Mouse (Mus musculus) heart, embryonic 13.5 days (tissue): Measurements from ENCODE around the gene Txndc15. TPM values are rescaled to one million over a fixed set of nuclear protein-coding genes. Genes with fewer than 3 reads are reported as not detected.
"Not testable (repeated sequence)": the region's sequence is repeated elsewhere in the genome, so short reads cannot be mapped to it uniquely, and the experiment has no call there.

Source experiments
- ATAC-seq: fragments of 200-750 bp; cut with Nextera tagmentation; 2 replicates; pipeline ENCODE4 v1.8.0; 2017; ENCODE audit warnings: moderate TSS enrichment; ENCODE audit not compliant: insufficient number of reproducible peaks, low FRiP score, low TSS enrichment; ENCODE audit errors: extremely low read depth
- H3K27ac ChIP-seq: fragments of 300-500 bp; sonication (generic); replicated peaks from 2 replicates; pipeline ENCODE4 v1.5.1; 2015; ENCODE audit warnings: moderate library complexity, mild to moderate bottlenecking, inconsistent platforms
- H3K27me3 ChIP-seq: fragments of 300-500 bp; sonication (generic); replicated peaks from 2 replicates; pipeline ENCODE4 v1.6.1; 2015; ENCODE audit warnings: mild to moderate bottlenecking, inconsistent platforms
- H3K36me3 ChIP-seq: fragments of 300-500 bp; sonication (generic); 2 replicates; pipeline ENCODE4 v1.6.1; 2015; ENCODE audit warnings: mild to moderate bottlenecking, inconsistent platforms
- H3K4me1 ChIP-seq: fragments of 300-500 bp; sonication (generic); 2 replicates; pipeline ENCODE4 v1.6.1; 2015; ENCODE audit warnings: inconsistent platforms
- H3K4me2 ChIP-seq: fragments of 300-500 bp; sonication (generic); 2 replicates; pipeline ENCODE4 v1.6.1; 2015; ENCODE audit warnings: inconsistent platforms, mild to moderate bottlenecking, moderate library complexity
- H3K4me3 ChIP-seq: fragments of 300-500 bp; sonication (generic); 2 replicates; pipeline ENCODE4 v1.5.1; 2015; ENCODE audit warnings: moderate library complexity, mild to moderate bottlenecking, inconsistent platforms
- H3K9ac ChIP-seq: fragments of 300-500 bp; sonication (generic); 2 replicates; pipeline ENCODE4 v1.6.1; 2015; ENCODE audit warnings: inconsistent platforms, mild to moderate bottlenecking, moderate library complexity
- H3K9me3 ChIP-seq: fragments of 300-500 bp; sonication (generic); 2 replicates; pipeline ENCODE4 v1.6.1; 2016; ENCODE audit warnings: inconsistent platforms
- WGBS: fragments of 180-500 bp; shearing (Covaris S2); methylation state at CpG from one replicate; pipeline ENCODE4 v1.1.7; 2015; ENCODE audit warnings: mixed read lengths; 5-methylcytosine and 5-hydroxymethylcytosine counted together
- polyA plus RNA-seq: library from polyadenylated mRNA; unstranded; fragments of >200 nt; fragmentation: Nextera tagmentation; extraction: Ambion mirVana; gene quantifications from 2 replicates; pipeline ENCODE4 v1.2.1, GENCODE M21; 2015

The Txndc15 gene
- polyA plus RNA-seq, 1 experiment from 2014 or later: 57.1 TPM

DNA sequence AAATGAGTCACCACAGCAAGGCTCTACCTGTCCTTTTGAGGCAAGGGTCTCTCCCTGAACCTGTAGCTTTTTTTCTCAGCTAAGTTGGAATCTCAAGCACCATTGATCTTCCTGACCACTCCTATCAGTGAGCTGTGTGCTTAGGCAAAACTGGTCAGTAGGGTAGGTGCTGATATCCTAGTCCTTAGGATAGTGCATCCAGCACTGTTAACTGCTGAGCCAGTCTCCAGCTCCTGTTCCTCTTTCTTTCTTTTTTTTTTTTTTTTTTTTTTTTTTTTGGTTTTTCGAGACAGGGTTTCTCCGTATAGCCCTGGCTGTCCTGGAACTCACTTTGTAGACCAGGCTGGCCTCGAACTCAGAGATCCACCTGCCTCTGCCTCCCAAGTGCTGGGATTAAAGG, 18.5 kb upstream of the Txndc15 start:
- Histone ChIP-seq H3K4me1 (peaks cover 34% of the 10 kb centered on the region), H3K36me3 (peaks cover 29% of the 10 kb centered on the region)
- H3K27ac ChIP-seq, H3K4me2 ChIP-seq, H3K9me3 ChIP-seq, H3K27me3 ChIP-seq, H3K4me3 ChIP-seq, H3K9ac ChIP-seq, ATAC-seq: not testable (repeated sequence)
- 93% methylated on average over 1 of the region's 3 CpGs for WGBS

DNA sequence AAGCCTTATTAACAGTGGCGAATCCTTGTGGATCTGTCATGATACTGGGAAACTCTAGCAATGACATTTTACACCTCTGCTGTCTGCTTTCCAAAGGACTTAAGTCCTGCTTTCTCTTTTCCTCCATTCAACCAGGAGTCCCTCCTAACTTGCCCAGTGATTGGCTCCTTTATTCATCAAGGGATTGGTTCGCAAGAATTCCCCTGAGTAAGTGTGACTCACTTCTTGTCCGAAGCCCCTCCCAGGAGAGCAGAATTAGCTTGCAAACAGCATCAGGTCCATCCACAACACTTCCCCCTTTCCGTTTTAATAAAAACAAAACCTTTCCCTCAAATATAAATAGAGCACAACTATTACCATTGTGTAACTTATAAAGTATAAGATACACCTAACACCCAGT, 10.1 kb upstream of the Txndc15 start:
- Histone ChIP-seq H3K4me3 (no peak overlapping the region), H3K27ac (no peak overlapping the region), H3K9me3 (peaks cover 6% of the 10 kb centered on the region; the same call in 1 of the 2 replicates), H3K4me2 (no peak overlapping the region), H3K4me1 (peaks cover 5% of the 10 kb centered on the region; the same call in 1 of the 2 replicates), H3K36me3 (peaks cover 62% of the 10 kb centered on the region), H3K27me3 (no peaks in the 10 kb centered on the region), H3K9ac (no peak overlapping the region)
- WGBS: 88% methylated on average over 4 of the region's 4 CpGs
- ATAC-seq: no peak

DNA sequence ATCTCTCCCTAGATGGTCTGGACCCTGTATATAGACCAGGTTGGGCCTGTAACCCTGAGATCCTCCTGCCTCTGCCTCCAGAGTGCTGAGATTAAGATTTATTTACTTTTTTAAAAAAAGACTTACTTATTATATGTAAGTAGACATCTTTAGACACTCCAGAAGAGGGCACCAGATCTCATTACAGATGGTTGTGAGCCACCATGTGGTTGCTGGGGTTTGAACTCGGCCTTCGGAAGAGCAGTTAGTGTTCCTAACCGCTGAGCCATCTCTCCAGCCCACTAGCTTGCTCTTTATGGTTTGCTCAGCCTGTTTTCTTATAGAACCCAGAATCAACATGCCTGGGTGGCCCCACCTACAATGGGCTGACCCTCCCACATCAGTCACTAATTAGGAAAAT, 1.6 kb upstream of the Txndc15 start:
- WGBS: 84% methylated on average over 3 of the region's 3 CpGs
- no peak for ATAC-seq
- H3K4me1 ChIP-seq: peaks cover 17% of the 10 kb centered on the region
- no peak overlapping the region for H3K27ac ChIP-seq
- H3K9me3 ChIP-seq: no peaks in the 10 kb centered on the region
- no peak overlapping the region for H3K4me2 ChIP-seq
- H3K27me3 ChIP-seq: no peaks in the 10 kb centered on the region
- no peak overlapping the region for H3K9ac ChIP-seq
- peaks cover 5% of the 10 kb centered on the region for H3K36me3 ChIP-seq
- no peak overlapping the region for H3K4me3 ChIP-seq

DNA sequence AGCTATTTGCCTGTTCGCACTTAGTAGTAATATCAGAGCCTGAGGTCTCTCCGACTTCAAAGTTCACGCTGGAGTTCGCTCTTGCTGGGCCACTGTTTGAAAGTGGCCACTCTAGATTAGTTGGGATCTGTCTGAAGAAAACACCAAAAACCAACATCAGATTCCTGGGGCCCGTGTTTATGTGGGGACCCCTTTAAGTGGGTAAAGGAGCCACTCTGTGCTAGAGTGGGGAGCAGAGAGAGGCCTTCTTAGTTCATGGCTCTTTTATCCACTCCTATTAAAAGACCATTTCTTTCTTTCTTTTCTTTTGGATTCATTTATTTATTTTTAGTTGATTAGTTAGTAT, 690 bp downstream of the Txndc15 start:
- H3K27me3 ChIP-seq: no peaks in the 10 kb centered on the region
- ATAC-seq: no peak

GRCm38 (mm10) chr13:55715908-55716510, 1.6 kb downstream of the Txndc15 start:
- Histone ChIP-seq H3K9ac (peak overlapping the region; percentile 92), H3K4me1 (peaks cover 7% of the 10 kb centered on the region), H3K27ac (no peak overlapping the region), H3K4me2 (peak overlapping the region; percentile 76), H3K4me3 (0 out of 2 replicates have a peak overlapping the region, but pooled peaks have one; percentile 80), H3K27me3 (no peaks in the 10 kb centered on the region), H3K9me3 (no peaks in the 10 kb centered on the region), H3K36me3 (peaks cover 37% of the 10 kb centered on the region)
- WGBS: 85% methylated on average over 7 of the region's 7 CpGs
- no peak for ATAC-seq

More for the DNA sequence above, 690 bp downstream of the Txndc15 start:
- peak overlapping the region; percentile 92 for H3K9ac ChIP-seq
- H3K4me3 ChIP-seq: peak overlapping the region; percentile 80
- peak overlapping the region; percentile 83 for H3K27ac ChIP-seq
- peak overlapping the region; percentile 76 for H3K4me2 ChIP-seq
- peaks cover 28% of the 10 kb centered on the region for H3K36me3 ChIP-seq
- H3K9me3 ChIP-seq: no peaks in the 10 kb centered on the region
- H3K4me1 ChIP-seq: peaks cover 7% of the 10 kb centered on the region
- 7% methylated on average over 5 of the region's 5 CpGs for WGBS

GRCm38 (mm10) chr13:55721516-55721915, 7.1 kb downstream of the Txndc15 start:
- 0 out of 2 replicates have a peak, but pooled peaks cover 2% of the 10 kb centered on the region for H3K4me1 ChIP-seq
- peaks cover 82% of the 10 kb centered on the region for H3K36me3 ChIP-seq
- H3K4me2 ChIP-seq: no peak overlapping the region
- no peak overlapping the region for H3K4me3 ChIP-seq
- no peak overlapping the region for H3K27ac ChIP-seq
- no peak for ATAC-seq
- no peaks in the 10 kb centered on the region for H3K27me3 ChIP-seq
- 78% methylated on average over 8 of the region's 8 CpGs for WGBS
- no peaks in the 10 kb centered on the region for H3K9me3 ChIP-seq
- H3K9ac ChIP-seq: no peak overlapping the region

DNA sequence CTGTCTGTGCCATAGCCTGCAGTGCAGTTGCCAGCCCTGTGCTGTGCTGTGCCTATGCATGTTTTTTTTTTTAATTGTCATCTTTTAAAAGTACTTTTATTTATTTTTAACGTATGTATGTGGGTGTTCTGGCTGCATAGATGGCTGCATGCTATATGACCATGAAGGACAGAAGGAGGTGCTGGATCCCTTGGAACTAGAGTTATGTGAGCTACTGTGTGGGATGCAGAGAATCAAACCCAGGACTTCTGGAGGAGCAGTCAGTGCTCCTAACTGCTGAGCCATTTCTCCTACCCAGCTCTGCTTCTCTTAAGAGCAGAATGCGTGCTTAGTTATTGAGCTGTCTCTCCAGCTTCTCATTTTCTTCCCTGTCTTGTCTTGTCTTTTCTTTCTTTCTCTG, 7.5 kb downstream of the Txndc15 start:
- no peak for ATAC-seq
- no peak overlapping the region for H3K27ac ChIP-seq
- no peak overlapping the region for H3K4me3 ChIP-seq
- H3K4me1 ChIP-seq: 0 out of 2 replicates have a peak, but pooled peaks cover 3% of the 10 kb centered on the region
- H3K36me3 ChIP-seq: peaks cover 82% of the 10 kb centered on the region
- H3K9me3 ChIP-seq: no peaks in the 10 kb centered on the region
- H3K27me3 ChIP-seq: no peaks in the 10 kb centered on the region
- WGBS: 94% methylated on average over 2 of the region's 2 CpGs
- H3K9ac ChIP-seq: no peak overlapping the region
- no peak overlapping the region for H3K4me2 ChIP-seq

- Histone ChIP-seq H3K27ac (peak overlapping the region; percentile 93), H3K4me3 (peak overlapping the region; percentile 65), H3K27me3 (no peaks in the 10 kb centered on the region), H3K9me3 (no peaks in the 10 kb centered on the region), H3K4me2 (peak overlapping the region; percentile 81), H3K9ac (peak overlapping the region; percentile 80), H3K4me1 (0 out of 2 replicates have a peak, but pooled peaks cover 3% of the 10 kb centered on the region), H3K36me3 (peaks cover 39% of the 10 kb centered on the region)
- no peak for ATAC-seq
- 2% methylated on average over 4 of the region's 4 CpGs for WGBS
Observed at GRCm38 (mm10) chr13:55726598-55727119, 12.2 kb downstream of the Txndc15 start.

- ATAC-seq: peak; percentile 85
- Histone ChIP-seq H3K4me1 (0 out of 2 replicates have a peak, but pooled peaks cover 3% of the 10 kb centered on the region), H3K9me3 (no peaks in the 10 kb centered on the region), H3K27ac (peak within 1 kb of the TSS; percentile 93), H3K4me2 (peak within 1 kb of the TSS; percentile 81), H3K4me3 (peak within 1 kb of the TSS; percentile 65), H3K9ac (peak within 1 kb of the TSS; percentile 80), H3K27me3 (no peaks in the 10 kb centered on the region), H3K36me3 (peaks cover 34% of the 10 kb centered on the region)
- WGBS: 1% methylated on average over 72 of the region's 73 CpGs
Observed at GRCm38 (mm10) chr13:55727120-55727838, 12.8 kb downstream of the Txndc15 start, which contains the start of gene Pcbd2. TSS of gene Pcbd2 (plus strand) at chr13:55727368.

DNA sequence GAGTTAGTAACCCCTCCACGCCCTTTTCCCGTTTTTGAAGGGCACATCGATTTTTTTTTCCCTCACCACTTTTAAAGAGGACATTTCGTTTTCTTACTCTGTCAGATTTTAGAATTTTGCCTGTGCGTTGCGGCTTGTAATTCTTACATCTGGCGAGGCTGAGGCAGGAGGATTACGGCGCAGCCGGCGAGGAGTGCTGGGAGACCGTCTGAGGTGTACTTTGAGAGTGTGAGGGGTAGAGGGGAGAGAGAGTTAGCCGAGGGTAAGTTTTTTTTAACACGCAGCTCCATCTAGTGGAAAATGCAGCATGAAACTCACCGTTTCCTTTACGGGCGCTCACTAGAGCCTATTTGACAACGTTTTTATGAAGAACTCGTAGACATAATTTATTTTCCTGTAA, 13.4 kb downstream of the Txndc15 start:
- Histone ChIP-seq H3K4me2 (peak overlapping the region; percentile 81), H3K4me1 (0 out of 2 replicates have a peak, but pooled peaks cover 3% of the 10 kb centered on the region), H3K4me3 (peak overlapping the region; percentile 65), H3K9me3 (no peaks in the 10 kb centered on the region), H3K27me3 (no peaks in the 10 kb centered on the region), H3K36me3 (peaks cover 34% of the 10 kb centered on the region), H3K27ac (peak overlapping the region; percentile 93), H3K9ac (peak overlapping the region; percentile 80)
- no peak for ATAC-seq
- 2% methylated on average over 19 of the region's 19 CpGs for WGBS

GRCm38 (mm10) chr13:55730716-55731115, 16.3 kb downstream of the Txndc15 start:
- no peaks in the 10 kb centered on the region for H3K9me3 ChIP-seq
- no peak overlapping the region for H3K4me2 ChIP-seq
- H3K9ac ChIP-seq: no peak overlapping the region
- no peaks in the 10 kb centered on the region for H3K27me3 ChIP-seq
- no peak overlapping the region for H3K27ac ChIP-seq
- H3K36me3 ChIP-seq: peaks cover 9% of the 10 kb centered on the region; the same call in 1 of the 2 replicates
- no peak overlapping the region for H3K4me3 ChIP-seq
- 0 out of 2 replicates have a peak, but pooled peaks cover 3% of the 10 kb centered on the region for H3K4me1 ChIP-seq
- ATAC-seq: no peak
- WGBS: 87% methylated on average over 7 of the region's 7 CpGs
